Mouse (Mus musculus): ENCODE data around the gene Hoxa6. TPM values are rescaled to one million over a fixed set of nuclear protein-coding genes. Genes with fewer than 3 reads are reported as not detected.
A peak's percentile ranks its signal among the peaks of the same experiment; 100 is the strongest.

Hoxa6 gene
- polyA plus RNA-seq, 1 experiment from 2014 or later = not detected

DNA sequence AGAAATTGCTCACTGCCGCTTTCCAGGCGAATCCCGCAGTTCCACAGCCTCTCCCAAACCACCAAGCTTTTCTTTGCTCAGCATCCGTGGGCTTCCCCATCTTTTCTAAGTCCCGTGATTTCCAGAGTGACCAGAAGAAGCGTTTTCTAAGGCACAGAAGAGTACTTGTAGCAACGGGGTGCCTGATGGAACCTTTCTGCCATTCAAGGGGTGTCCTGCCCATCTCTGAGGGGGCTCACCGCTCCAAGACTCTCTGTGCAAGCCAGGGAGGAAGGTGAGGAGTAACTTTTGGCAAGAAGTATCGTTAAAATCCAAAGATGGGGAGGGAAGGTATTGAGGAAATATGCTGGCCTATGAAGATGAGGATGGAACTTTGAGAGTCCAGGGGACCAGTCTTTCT, 30.7 kb downstream of the Hoxa6 start:
- H3K27ac ChIP-seq (ENCODE audit: poor library complexity, severe bottlenecking) = no peak overlapping the region
- 6% methylated on average over 9 of the region's 9 CpGs for WGBS

DNA sequence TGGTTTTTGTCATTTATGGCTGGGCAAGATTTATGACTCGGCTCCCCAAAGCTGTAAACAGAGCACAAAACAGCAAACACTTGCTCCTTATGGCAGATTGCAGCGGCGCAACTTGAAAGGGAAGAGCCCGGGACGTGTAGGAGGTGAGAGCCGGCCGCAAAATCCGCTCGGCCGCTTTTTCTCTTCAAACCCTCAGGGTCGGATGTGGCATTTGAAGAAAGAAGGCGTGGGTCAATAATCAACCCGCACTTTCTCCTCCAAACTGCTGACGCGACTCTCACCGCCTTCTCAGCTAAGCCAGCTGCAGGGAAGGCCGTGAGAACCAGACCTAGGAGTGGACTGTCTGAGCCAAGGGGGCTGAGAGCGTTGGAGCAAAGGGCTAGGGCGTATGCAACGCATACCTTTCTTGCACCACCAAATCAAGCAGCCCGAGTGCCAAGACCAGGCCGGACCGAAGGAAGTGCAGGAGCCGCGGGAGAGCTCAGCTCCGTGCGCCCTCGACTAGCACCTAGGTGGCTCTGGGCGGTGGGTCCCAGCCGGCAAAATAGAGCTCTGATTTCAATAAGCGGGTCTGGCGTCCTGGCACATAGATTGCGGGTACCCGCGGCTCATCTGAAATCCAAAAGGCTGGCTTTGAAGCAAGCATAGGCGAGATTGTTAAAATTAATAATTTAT, 31.3 kb downstream of the Hoxa6 start, which contains the start of gene 5730596B20Rik:
5730596B20Rik (plus strand) TSS at position 438 of the 675 bp plus-strand sequence.
- peak within 1 kb of the TSS; percentile 47 for H3K4me2 ChIP-seq
- WGBS = 1% methylated on average over 36 of the region's 36 CpGs
- no peak within 1 kb of the TSS for H3K27ac ChIP-seq (ENCODE audit: poor library complexity, severe bottlenecking)
- H3K4me1 ChIP-seq (replicated peaks) = peaks cover 14% of the 10 kb centered on the region
- no peak within 1 kb of the TSS for H3K9ac ChIP-seq
- H3K4me3 ChIP-seq = peak within 1 kb of the TSS; percentile 40
- H3K27me3 ChIP-seq (replicated peaks) = peaks cover 95% of the 10 kb centered on the region
- H3K9me3 ChIP-seq (replicated peaks) = no peaks in the 10 kb centered on the region
- no peak for ATAC-seq (ENCODE audit: insufficient number of reproducible peaks, low FRiP score)
- no peaks in the 10 kb centered on the region for H3K36me3 ChIP-seq

More for the DNA sequence above, 30.7 kb downstream of the Hoxa6 start:
- no peak overlapping the region for H3K9ac ChIP-seq
- H3K4me1 ChIP-seq (replicated peaks) = peaks cover 8% of the 10 kb centered on the region
- no peaks in the 10 kb centered on the region for H3K9me3 ChIP-seq (replicated peaks)
- peak overlapping the region; percentile 17; the same call in 1 of the 2 replicates for H3K4me3 ChIP-seq
- no peak for ATAC-seq (ENCODE audit: insufficient number of reproducible peaks, low FRiP score)
- H3K27me3 ChIP-seq (replicated peaks) = peaks cover 95% of the 10 kb centered on the region
- peak overlapping the region; percentile 47 for H3K4me2 ChIP-seq
- no peaks in the 10 kb centered on the region for H3K36me3 ChIP-seq

DNA sequence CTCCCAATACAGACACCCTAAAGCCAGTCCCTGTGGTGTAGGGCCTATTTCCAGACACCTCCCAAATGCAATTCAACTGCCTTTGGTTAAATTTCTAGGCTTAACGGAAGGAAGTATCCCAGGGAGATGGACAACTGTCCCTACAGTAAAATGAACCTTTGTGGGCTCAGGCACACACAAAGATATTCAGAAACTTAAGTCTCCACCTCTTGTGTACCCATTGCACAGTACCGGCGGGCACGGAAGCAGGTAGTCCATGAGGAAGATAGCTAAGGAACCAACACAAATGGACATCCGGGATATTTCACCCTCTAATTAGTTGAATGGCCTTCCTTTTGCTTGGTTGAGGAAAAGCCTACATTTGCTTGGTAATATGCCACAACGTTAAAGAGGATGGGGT, 32.1 kb downstream of the Hoxa6 start:
- Histone ChIP-seq H3K9ac (no peak overlapping the region), H3K9me3 (replicated peaks) (no peaks in the 10 kb centered on the region), H3K27me3 (replicated peaks) (peaks cover 95% of the 10 kb centered on the region), H3K4me3 (peak overlapping the region; percentile 40), H3K4me1 (replicated peaks) (peaks cover 16% of the 10 kb centered on the region), H3K36me3 (no peaks in the 10 kb centered on the region), H3K4me2 (peak overlapping the region; percentile 47), H3K27ac (ENCODE audit: poor library complexity, severe bottlenecking) (no peak overlapping the region)
- ATAC-seq (ENCODE audit: insufficient number of reproducible peaks, low FRiP score) = no peak
- under 1% methylated on average over 6 of the region's 6 CpGs for WGBS

DNA sequence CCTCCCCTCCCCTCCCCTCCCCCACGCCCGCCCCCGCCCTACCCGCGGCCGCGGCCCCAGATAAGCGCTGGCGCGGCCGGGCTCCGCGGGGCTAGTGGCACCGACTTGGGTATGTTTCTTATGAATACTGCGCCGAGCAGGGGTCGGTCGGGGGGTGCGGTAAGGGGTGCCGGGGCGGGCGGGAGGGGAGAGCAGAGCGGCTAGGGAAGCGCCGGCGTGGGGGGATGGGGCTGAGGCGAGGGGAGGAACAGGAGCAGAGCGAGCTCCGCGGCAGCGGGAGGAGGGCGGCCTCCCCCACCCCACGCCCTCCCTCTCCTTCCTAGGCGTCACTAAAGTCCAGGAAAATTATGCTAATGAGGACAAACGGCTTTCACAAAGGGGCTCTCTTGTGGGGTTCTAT, 32.7 kb downstream of the Hoxa6 start:
- Histone ChIP-seq H3K9ac (peak overlapping the region; percentile 21; the same call in 1 of the 2 replicates), H3K27ac (ENCODE audit: poor library complexity, severe bottlenecking) (peak overlapping the region; percentile 61), H3K4me1 (replicated peaks) (peaks cover 17% of the 10 kb centered on the region), H3K4me2 (peak overlapping the region; percentile 47), H3K9me3 (replicated peaks) (no peaks in the 10 kb centered on the region), H3K27me3 (replicated peaks) (peaks cover 95% of the 10 kb centered on the region), H3K4me3 (peak overlapping the region; percentile 40), H3K36me3 (no peaks in the 10 kb centered on the region)
- WGBS = 3% methylated on average over 18 of the region's 35 CpGs
- ATAC-seq (ENCODE audit: insufficient number of reproducible peaks, low FRiP score) = no peak

DNA sequence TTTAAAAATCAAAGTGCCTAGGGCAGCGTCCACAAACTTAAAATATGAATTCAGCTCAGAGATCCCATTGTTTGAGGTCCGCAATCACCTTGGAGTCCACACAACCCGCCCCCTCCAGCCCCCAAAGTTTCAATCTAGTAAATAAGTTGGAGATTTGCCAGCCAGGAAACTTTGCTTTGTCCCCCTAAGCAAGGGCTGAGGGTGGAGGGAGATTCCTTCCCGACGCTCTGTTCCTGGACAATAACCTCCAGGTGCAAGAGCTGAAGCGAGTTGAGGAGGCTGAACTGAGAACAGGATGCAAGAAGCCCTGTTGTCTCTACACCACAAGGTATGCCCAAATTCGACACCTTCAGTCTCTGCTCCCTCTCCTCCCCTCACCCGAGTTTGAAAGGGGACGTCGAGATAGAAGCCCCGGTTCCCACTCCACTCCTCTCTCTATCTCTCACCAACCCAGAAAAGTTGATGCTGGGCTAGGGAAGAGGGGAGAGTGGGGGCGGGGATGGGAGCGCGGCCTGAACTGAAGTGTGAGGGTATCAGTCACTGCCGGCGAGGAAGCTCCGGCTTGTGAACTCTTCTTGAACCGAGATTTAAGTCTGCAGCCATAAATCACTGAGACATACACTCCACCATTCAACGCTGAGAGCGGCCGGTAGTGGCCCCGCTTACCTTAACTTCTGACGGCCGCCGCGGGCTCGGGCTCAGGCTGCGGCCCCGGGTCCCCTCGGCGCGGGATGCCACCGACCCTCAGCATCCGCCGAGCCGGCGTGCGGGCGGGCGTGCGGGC, 33.4 kb downstream of the Hoxa6 start:
- Histone ChIP-seq H3K4me2 (peak overlapping the region; percentile 47), H3K4me1 (replicated peaks) (peaks cover 24% of the 10 kb centered on the region), H3K9ac (peak overlapping the region; percentile 21; the same call in 1 of the 2 replicates), H3K36me3 (no peaks in the 10 kb centered on the region), H3K4me3 (peak overlapping the region; percentile 40), H3K27me3 (replicated peaks) (peaks cover 95% of the 10 kb centered on the region), H3K9me3 (replicated peaks) (no peaks in the 10 kb centered on the region), H3K27ac (ENCODE audit: poor library complexity, severe bottlenecking) (peak overlapping the region; percentile 61)
- ATAC-seq (ENCODE audit: insufficient number of reproducible peaks, low FRiP score) = peak; percentile 45; the same call in 1 of the 2 replicates
- under 1% methylated on average over 41 of the region's 41 CpGs for WGBS

DNA sequence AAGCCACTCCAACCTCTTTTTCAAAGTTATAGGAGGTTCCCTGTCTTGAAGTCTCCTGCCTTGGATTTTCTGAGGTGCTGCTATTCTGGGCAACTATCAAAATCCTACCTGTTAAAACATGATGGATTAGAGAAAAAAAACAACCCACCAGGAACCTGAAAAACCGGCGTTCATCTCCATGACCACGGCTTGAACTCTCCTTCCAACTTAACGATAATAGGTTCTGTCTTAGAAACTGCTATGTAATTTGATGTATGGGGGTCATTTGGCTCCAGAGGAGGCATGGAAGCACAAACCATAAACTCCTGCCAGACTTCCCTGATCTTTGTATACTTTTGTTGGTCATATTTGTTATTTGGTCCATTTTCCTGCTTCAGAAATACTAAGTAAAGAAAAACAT, 34.9 kb downstream of the Hoxa6 start:
- H3K9me3 ChIP-seq (replicated peaks) = no peaks in the 10 kb centered on the region
- no peaks in the 10 kb centered on the region for H3K36me3 ChIP-seq
- 6% methylated on average over 4 of the region's 4 CpGs for WGBS
- ATAC-seq (ENCODE audit: insufficient number of reproducible peaks, low FRiP score) = no peak
- 0 out of 2 replicates have a peak overlapping the region, but pooled peaks have one; percentile 49 for H3K4me2 ChIP-seq
- no peak overlapping the region for H3K4me3 ChIP-seq
- H3K27ac ChIP-seq (ENCODE audit: poor library complexity, severe bottlenecking) = no peak overlapping the region
- H3K4me1 ChIP-seq (replicated peaks) = peaks cover 25% of the 10 kb centered on the region
- no peak overlapping the region for H3K9ac ChIP-seq
- peaks cover 90% of the 10 kb centered on the region for H3K27me3 ChIP-seq (replicated peaks)

DNA sequence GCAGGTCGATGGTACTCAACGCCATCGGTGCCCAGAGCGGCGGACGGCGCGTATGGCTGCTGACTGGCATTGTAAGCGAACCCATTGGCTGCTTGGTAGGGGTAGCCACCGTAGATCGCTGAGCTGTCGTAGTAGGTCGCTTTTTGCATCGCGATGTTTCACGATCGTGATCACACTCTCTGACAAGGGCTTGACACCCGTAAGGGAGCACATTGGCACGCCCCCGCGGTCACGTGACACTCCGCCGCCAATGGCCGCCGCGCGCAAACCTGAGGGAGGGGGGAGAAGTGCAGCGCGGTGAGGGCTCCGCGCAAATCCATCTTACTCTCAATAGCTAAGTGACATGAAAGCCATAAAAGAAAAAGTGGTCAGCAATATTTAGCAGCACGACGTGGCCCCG, 36.0 kb downstream of the Hoxa6 start:
- H3K9ac ChIP-seq = no peak overlapping the region

DNA sequence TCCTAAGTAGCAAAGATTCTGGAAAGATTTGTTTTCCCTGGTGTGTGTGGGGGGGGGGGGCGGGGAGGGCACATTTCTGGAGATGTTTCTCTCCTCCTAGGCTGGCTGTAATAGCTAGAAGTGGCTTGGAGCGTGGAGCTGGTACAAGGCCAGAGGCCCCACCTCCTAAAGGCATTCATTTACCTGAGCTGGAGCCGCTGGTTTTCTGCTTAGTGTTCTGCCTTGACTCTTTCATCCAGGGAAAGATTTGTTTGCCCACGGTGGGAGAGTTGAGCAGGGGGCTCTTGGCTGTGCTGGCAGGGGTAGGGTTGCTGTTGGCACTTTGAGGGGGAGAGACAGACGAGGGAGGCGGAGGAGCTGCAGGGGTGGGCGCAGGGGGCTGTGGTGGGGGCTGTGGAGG, 36.6 kb downstream of the Hoxa6 start:
- peaks cover 25% of the 10 kb centered on the region for H3K4me1 ChIP-seq (replicated peaks)
- no peaks in the 10 kb centered on the region for H3K9me3 ChIP-seq (replicated peaks)
- H3K4me3 ChIP-seq = peak overlapping the region; percentile 24
- no peaks in the 10 kb centered on the region for H3K36me3 ChIP-seq
- ATAC-seq (ENCODE audit: insufficient number of reproducible peaks, low FRiP score) = no peak
- no peak overlapping the region for H3K27ac ChIP-seq (ENCODE audit: poor library complexity, severe bottlenecking)
- no peak overlapping the region for H3K9ac ChIP-seq
- H3K4me2 ChIP-seq = peak overlapping the region; percentile 49
- peaks cover 90% of the 10 kb centered on the region for H3K27me3 ChIP-seq (replicated peaks)
- 21% methylated on average over 7 of the region's 7 CpGs for WGBS

More for the DNA sequence above, 36.0 kb downstream of the Hoxa6 start:
- under 1% methylated on average over 35 of the region's 35 CpGs for WGBS
- H3K36me3 ChIP-seq = no peaks in the 10 kb centered on the region
- H3K27me3 ChIP-seq (replicated peaks) = peaks cover 90% of the 10 kb centered on the region
- no peak overlapping the region for H3K27ac ChIP-seq (ENCODE audit: poor library complexity, severe bottlenecking)
- peaks cover 25% of the 10 kb centered on the region for H3K4me1 ChIP-seq (replicated peaks)
- H3K4me3 ChIP-seq = peak overlapping the region; percentile 24
- H3K4me2 ChIP-seq = peak overlapping the region; percentile 49
- ATAC-seq (ENCODE audit: insufficient number of reproducible peaks, low FRiP score) = no peak
- H3K9me3 ChIP-seq (replicated peaks) = no peaks in the 10 kb centered on the region

DNA sequence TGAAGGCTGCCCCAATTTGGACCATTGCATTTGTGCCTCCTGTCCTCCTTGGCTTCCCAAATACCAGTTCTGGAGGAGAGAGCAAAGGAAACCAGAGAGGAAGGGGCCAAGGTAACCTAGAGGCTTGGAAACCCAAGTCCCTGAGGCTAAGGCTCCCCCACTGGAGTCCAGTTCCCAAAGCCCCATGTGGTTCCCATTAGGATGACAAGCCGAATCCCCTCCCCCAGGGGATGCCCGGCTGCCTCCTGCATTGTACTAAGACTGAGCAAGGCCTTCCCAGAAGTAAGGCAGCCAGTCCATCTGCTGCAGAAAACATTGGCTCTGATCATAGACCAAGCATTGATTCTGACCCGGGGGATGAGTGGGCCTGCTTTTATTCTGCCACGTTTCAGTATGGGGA, 37.2 kb downstream of the Hoxa6 start:
- WGBS = 9% methylated on average over 4 of the region's 4 CpGs
- Histone ChIP-seq H3K4me1 (replicated peaks) (peaks cover 25% of the 10 kb centered on the region), H3K9me3 (replicated peaks) (no peaks in the 10 kb centered on the region), H3K4me2 (no peak overlapping the region), H3K36me3 (no peaks in the 10 kb centered on the region), H3K4me3 (no peak overlapping the region), H3K27me3 (replicated peaks) (peaks cover 90% of the 10 kb centered on the region), H3K9ac (no peak overlapping the region), H3K27ac (ENCODE audit: poor library complexity, severe bottlenecking) (no peak overlapping the region)
- ATAC-seq (ENCODE audit: insufficient number of reproducible peaks, low FRiP score) = no peak

DNA sequence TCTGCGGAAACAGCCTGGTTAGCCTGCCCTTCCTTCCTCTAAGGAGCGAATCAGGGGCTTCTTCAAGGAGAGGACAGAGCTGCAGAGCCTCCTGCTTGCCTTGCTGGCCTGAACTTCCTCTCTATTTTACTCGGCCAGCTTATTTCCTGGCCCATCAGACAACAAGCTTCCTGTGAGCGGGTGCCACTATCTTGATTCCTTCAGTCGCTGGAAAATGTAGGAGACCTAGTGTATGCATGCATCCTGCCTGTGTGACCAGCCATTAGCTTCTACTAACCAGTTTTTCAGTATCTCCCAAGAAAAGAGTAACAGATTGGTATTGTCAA, 37.7 kb downstream of the Hoxa6 start:
- H3K36me3 ChIP-seq = no peaks in the 10 kb centered on the region
- peak overlapping the region; percentile 17; the same call in 1 of the 2 replicates for H3K4me2 ChIP-seq
- H3K27ac ChIP-seq (ENCODE audit: poor library complexity, severe bottlenecking) = no peak overlapping the region
- peaks cover 90% of the 10 kb centered on the region for H3K27me3 ChIP-seq (replicated peaks)
- WGBS = 5% methylated on average over 5 of the region's 5 CpGs
- peaks cover 24% of the 10 kb centered on the region for H3K4me1 ChIP-seq (replicated peaks)
- no peak overlapping the region for H3K9ac ChIP-seq
- ATAC-seq (ENCODE audit: insufficient number of reproducible peaks, low FRiP score) = no peak
- H3K4me3 ChIP-seq = no peak overlapping the region
- H3K9me3 ChIP-seq (replicated peaks) = no peaks in the 10 kb centered on the region

DNA sequence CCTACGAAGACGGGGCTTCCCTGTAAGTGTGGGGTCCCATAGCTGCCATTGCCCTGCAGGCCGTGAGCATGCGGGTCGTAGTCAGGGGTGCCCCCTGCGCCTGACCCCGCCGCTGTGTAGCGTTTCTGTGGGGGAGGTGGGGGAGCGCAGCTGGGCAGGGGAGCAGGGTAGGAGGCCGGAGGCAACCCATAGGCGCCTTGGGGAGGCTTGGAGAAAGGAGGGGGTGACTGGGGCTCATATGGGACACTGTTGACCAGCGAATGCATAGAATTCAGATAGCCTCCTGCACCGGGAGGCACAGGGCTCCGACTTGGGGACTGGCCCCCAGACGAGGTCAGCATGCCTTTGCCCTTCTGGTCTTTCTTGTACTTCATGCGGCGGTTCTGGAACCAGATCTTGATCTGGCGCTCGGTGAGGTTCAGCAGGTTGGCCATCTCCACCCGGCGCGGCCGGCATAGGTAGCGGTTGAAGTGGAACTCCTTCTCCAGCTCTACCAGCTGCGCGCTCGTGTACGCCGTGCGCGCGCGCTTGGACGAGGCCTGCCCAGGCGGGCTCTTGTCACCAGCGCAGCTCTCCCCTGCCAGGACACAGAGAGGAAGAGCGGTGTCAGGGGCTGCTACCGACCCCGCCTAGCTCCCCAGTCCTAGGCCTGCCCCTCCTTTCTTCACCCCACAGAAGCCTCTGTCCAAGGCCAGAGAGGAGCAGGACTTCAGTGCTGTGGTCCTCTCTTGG, 38.2 kb downstream of the Hoxa6 start:
- H3K4me3 ChIP-seq = 0 out of 2 replicates have a peak overlapping the region, but pooled peaks have one; percentile 1
- peaks cover 90% of the 10 kb centered on the region for H3K27me3 ChIP-seq (replicated peaks)
- H3K36me3 ChIP-seq = no peaks in the 10 kb centered on the region
- no peaks in the 10 kb centered on the region for H3K9me3 ChIP-seq (replicated peaks)
- peak overlapping the region; percentile 17 for H3K4me2 ChIP-seq
- H3K9ac ChIP-seq = no peak overlapping the region
- 2% methylated on average over 40 of the region's 40 CpGs for WGBS
- ATAC-seq (ENCODE audit: insufficient number of reproducible peaks, low FRiP score) = peak; percentile 33; the same call in 1 of the 2 replicates
- no peak overlapping the region for H3K27ac ChIP-seq (ENCODE audit: poor library complexity, severe bottlenecking)
- peaks cover 19% of the 10 kb centered on the region for H3K4me1 ChIP-seq (replicated peaks)

Measured in heart, embryonic 12.5 days (tissue).